Mouse (Mus musculus) liver, embryonic 16.5 days (tissue): Measurements from ENCODE around the gene Zeb2. TPM values are rescaled to one million over a fixed set of nuclear protein-coding genes. Genes with fewer than 3 reads are reported as not detected.

ENCODE experiments used
- ATAC-seq: fragments of 200-750 bp; cut with Nextera tagmentation; 2 replicates; pipeline ENCODE4 v1.8.0; 2017; ENCODE audit warnings: low read depth, mild to moderate bottlenecking, moderate number of reproducible peaks, moderate library complexity
- H3K27ac ChIP-seq: fragments of 300-500 bp; sonication (generic); 2 replicates; pipeline ENCODE4 v1.5.1; 2014; ENCODE audit warnings: mild to moderate bottlenecking, low read length
- H3K27me3 ChIP-seq: fragments of 300-500 bp; sonication (generic); 2 replicates; pipeline ENCODE4 v1.6.1; 2014; ENCODE audit warnings: low read depth, low read length, mixed read lengths; ENCODE audit not compliant: control insufficient read depth, insufficient read depth
- H3K36me3 ChIP-seq: fragments of 300-500 bp; sonication (generic); 2 replicates; pipeline ENCODE4 v1.6.1; 2014; ENCODE audit warnings: mild to moderate bottlenecking; ENCODE audit not compliant: control insufficient read depth, insufficient read depth
- H3K4me1 ChIP-seq: fragments of 300-500 bp; sonication (generic); 2 replicates; pipeline ENCODE4 v1.6.1; 2014; ENCODE audit warnings: low read depth, low read length, mixed read lengths; ENCODE audit not compliant: control insufficient read depth
- H3K4me2 ChIP-seq: fragments of 300-500 bp; sonication (generic); 2 replicates; pipeline ENCODE4 v1.6.1; 2014; ENCODE audit warnings: low read depth, low read length, mixed read lengths
- H3K4me3 ChIP-seq: fragments of 300-500 bp; sonication (generic); 2 replicates; pipeline ENCODE4 v1.5.1; 2014; ENCODE audit warnings: low read depth, mild to moderate bottlenecking, low read length
- H3K9ac ChIP-seq: fragments of 300-500 bp; sonication (generic); 2 replicates; pipeline ENCODE4 v1.6.1; 2014; ENCODE audit warnings: low read depth, low read length
- H3K9me3 ChIP-seq: fragments of 300-500 bp; sonication (generic); replicated peaks from 2 replicates; pipeline ENCODE4 v1.6.1; 2016; ENCODE audit warnings: low read length; ENCODE audit not compliant: control insufficient read depth
- WGBS: fragments of 180-500 bp; shearing (Covaris S2); extraction: QIAGEN DNeasy Blood & Tissue Kit; methylation state at CpG from one replicate; pipeline ENCODE4 v1.1.7; 2014; ENCODE audit not compliant: insufficient replicate concordance; 5-methylcytosine and 5-hydroxymethylcytosine counted together
- microRNA-seq: library from miRNA; unstranded; fragments of <30 nt; microRNA quantifications from one replicate; pipeline ENCODE4, GENCODE M21; 2016
- polyA plus RNA-seq: library from polyadenylated mRNA; unstranded; fragments of >200 nt; fragmentation: Nextera tagmentation; extraction: Ambion mirVana; gene quantifications from 2 replicates; pipeline ENCODE4 v1.2.1, GENCODE M21; 2015

Zeb2 gene
- polyA plus RNA-seq, 1 experiment from 2014 or later, result 12.1 TPM

GRCm38 (mm10) chr2:44952830-44953422, 164.3 kb downstream of the Zeb2 start:
- Histone ChIP-seq H3K4me1 (peaks cover 21% of the 10 kb centered on the region), H3K27me3 (no peaks in the 10 kb centered on the region), H3K9ac (no peak overlapping the region), H3K4me2 (0 out of 2 replicates have a peak overlapping the region, but pooled peaks have one; percentile 1), H3K36me3 (no peaks in the 10 kb centered on the region), H3K9me3 (no peaks in the 10 kb centered on the region), H3K4me3 (no peak overlapping the region), H3K27ac (peak overlapping the region; percentile 49)
- WGBS, result 16% methylated on average over 6 of the region's 6 CpGs
- peak; percentile 76 for ATAC-seq

- ATAC-seq, result no peak
- 68% methylated on average over 4 of the region's 4 CpGs for WGBS
- H3K9ac ChIP-seq, result no peak overlapping the region
Observed at GRCm38 (mm10) chr2:44951651-44952213, 165.5 kb downstream of the Zeb2 start.

DNA sequence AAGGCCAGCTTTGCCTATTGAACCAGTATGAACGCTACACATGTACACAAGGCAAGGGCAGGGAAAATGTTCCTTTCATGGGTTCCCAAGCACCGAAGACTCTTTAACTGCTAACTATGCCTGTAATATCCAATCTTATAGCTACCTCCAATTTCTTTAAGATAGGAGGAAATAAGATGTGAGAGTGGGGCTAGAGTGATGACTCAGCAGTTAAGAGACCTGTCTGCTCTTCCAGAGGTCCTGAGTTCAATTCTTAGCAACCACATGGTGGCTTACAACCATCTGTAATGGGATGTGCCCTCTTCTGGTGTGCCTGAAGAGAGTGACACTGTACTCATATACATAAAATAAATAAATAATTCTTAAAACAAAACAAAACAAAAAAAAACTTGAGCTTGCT, 172.5 kb downstream of the Zeb2 start:
- Histone ChIP-seq H3K27ac (no peak overlapping the region), H3K4me2 (no peak overlapping the region), H3K9ac (no peak overlapping the region), H3K36me3 (no peaks in the 10 kb centered on the region), H3K27me3 (no peaks in the 10 kb centered on the region), H3K9me3 (no peaks in the 10 kb centered on the region), H3K4me3 (no peak overlapping the region), H3K4me1 (no peaks in the 10 kb centered on the region)
- 77% methylated on average over 2 of the region's 2 CpGs for WGBS
- ATAC-seq, result no peak

More at GRCm38 (mm10) chr2:44951651-44952213, 165.5 kb downstream of the Zeb2 start:
- Histone ChIP-seq H3K36me3 (no peaks in the 10 kb centered on the region), H3K9me3 (no peaks in the 10 kb centered on the region), H3K4me2 (no peak overlapping the region), H3K27ac (no peak overlapping the region), H3K4me3 (no peak overlapping the region), H3K4me1 (peaks cover 21% of the 10 kb centered on the region), H3K27me3 (no peaks in the 10 kb centered on the region)

Small RNAs within 50 kb of the gene (microRNA-seq; reads per million reads assigned to microRNA genes)
- gene Mir5129, result 1.2 reads per million

Other genes starting within 250 kb of the Zeb2 start
- 2.9 and 4.1 TPM in 2 replicates for gene Gtdc1, start 189.7 kb downstream of the Zeb2 start, polyA plus RNA-seq